Mouse (Mus musculus) spleen, adult 2 months (tissue): ENCODE data around the gene Atg5.

Experiments used
- CTCF ChIP-seq: fragments of 200-500 bp; IDR thresholded peaks from 2 replicates; pipeline ENCODE4 v1.5.1; 2011; ENCODE audit warnings: mild to moderate bottlenecking, inconsistent platforms; ENCODE audit not compliant: insufficient read depth, insufficient read length, insufficient replicate concordance; ENCODE audit errors: extremely low read depth
- POLR2A ChIP-seq: fragments of 200-500 bp; IDR thresholded peaks from 2 replicates; pipeline ENCODE4 v1.6.1; 2011; ENCODE audit warnings: low read depth, low read length, inconsistent platforms

DNA sequence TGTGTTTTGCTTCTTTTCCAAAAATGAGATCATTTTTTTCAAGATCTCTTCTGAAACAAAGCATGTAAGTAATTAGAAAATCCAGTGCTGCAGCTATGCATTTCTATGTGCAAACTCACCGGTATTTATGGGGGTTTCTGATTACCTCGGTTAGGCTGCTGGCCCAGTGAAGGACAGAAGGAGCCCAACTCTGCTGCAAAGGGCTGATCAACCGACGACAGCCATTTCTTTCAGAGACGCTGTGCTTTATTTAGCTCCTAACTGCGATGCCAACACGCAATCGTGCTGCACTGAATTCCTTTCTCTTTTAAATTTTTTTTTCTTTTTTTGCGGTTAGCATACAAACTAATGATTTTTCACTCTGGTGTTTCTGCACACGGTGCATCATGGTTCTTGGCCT is 133.4 kb downstream of the Atg5 start:
- TF ChIP-seq POLR2A (no peak), CTCF (no peak)
